Mouse (Mus musculus): ENCODE data around the gene Gm37240. TPM values are rescaled to one million over a fixed set of nuclear protein-coding genes. Genes with fewer than 3 reads are reported as not detected.

Gm37240 gene
- total RNA-seq, 4 experiments from 2014 or later: 29.7 to 37.8 (median 36.6) TPM

DNA sequence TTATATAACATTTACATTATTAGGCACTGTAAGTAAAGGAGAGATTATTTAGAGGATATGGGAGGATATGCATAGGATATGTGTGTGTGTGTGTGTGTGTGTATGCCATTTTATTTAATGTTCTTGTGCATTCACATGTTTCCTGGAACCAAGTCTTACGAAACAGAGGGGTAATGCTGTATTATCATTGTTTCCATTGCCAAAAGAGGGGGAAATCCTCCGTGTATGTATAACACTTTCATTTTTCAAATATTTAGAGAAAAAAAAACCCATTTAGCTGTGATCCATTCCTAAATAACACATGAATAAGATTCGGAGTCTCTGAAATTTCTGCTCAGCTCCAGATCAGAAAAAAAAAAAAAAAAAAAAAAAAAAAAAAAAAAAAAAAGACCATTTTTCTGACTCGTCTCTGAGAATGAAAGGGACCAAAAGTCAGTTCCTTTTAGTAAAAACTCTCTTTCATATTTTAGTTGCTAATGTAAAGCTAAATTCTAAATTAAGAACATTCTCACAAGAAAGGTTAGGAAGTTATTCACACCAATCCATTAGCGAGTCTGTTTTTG lies 378.5 kb downstream of the Gm37240 start:
- DNase-seq (ENCODE audit: low spot score in 2 of 2): no peak

DNA sequence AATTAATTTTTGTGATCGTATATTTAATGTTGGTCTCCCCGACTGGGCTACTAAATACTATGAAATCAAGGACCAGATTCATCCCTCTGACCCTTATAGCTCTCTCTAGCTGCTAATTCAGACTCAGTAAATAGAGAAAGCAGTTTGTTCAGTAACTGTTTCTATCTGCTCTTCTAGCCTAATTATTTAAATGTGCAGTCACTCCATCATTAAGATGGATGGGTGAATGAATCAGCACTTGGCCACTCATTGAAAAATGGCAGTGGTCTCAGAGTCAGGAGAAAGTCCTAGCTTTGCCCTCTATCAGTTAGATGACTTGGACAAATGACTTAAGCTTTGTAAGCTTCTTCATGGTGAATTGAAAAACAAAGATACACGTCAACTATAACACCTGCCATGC lies 387.2 kb downstream of the Gm37240 start:
- DNase-seq (ENCODE audit: low spot score in 2 of 2): no peak

DNA sequence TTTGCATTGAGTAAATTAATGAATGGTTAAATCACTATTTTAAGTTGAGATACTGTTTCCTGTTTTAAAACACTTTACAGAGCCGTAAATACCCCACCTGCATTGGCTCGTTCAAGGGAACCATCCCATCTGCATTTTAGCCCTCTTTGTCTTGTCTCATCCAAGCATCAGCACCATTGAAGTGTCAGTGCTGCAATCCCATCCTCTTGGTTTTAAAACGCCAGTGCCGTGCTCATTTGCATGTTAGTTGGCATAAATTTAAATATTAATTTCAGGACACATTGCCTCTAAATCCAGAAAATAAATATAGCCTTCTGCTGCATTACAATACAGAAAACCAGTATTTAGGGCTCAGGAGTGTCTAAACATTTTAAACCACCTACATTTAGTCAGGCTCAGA lies 391.2 kb downstream of the Gm37240 start:
- no peak for DNase-seq (ENCODE audit: low spot score in 2 of 2)

DNA sequence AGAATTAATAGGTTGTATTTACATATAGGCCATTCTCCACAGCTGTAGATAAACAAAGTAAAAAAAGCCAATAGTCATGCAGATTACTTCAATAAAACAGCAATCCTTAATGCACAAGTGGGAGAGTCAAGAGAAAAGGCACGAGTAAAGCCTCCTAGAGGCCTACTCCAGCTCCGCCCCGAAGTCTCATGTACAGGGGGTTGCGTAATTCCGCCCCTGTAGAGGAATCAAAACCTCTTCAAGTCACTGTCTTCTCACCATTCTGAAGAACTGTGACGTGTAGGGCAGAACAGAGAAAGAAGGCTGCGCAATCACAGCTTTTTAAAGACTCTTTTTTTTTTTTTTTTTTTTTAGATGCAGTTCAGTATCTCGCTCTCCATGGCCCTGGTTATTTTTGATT lies 393.5 kb downstream of the Gm37240 start:
- no peak for DNase-seq (ENCODE audit: low spot score in 2 of 2)

DNA sequence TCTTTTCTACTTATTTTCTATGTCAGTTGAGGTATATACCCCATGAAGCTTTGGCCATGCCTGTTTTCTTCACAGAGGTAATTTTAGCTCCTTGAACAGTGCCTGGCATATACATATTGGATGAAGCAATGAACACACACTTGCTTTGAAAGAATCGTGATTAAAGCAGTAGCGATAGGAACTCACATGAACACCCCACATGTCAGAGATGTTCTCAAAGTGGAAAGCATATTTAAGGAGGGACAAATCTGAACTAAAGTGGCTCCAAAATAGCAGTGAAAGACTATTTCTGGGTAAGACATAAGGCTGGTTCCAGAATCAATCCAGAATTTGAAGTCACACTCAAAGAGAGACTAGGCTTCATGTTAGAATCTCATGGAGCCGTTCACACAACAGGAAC lies 397.1 kb downstream of the Gm37240 start:
- DNase-seq (ENCODE audit: low spot score in 2 of 2): no peak

DNA sequence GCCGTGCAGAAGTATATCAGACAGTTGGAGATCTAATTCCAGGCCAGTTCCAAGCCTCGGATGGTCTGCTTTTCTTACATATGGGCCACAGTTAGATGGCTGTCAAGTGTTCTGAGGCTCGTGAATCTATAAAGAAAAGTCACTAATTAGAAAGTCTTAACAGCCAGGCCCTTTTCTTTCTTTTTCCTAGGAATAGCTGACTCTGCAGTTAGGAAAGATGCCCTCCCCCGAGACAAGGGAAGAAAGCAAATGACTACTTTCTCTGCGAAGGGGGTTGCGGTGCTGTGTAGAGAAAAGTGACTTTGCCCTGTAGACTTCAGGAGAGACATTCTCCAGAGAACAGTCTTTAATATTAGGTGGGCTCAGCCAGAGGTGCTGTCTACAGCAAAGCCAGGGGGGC lies 399.9 kb downstream of the Gm37240 start:
- DNase-seq (ENCODE audit: low spot score in 2 of 2): no peak

DNA sequence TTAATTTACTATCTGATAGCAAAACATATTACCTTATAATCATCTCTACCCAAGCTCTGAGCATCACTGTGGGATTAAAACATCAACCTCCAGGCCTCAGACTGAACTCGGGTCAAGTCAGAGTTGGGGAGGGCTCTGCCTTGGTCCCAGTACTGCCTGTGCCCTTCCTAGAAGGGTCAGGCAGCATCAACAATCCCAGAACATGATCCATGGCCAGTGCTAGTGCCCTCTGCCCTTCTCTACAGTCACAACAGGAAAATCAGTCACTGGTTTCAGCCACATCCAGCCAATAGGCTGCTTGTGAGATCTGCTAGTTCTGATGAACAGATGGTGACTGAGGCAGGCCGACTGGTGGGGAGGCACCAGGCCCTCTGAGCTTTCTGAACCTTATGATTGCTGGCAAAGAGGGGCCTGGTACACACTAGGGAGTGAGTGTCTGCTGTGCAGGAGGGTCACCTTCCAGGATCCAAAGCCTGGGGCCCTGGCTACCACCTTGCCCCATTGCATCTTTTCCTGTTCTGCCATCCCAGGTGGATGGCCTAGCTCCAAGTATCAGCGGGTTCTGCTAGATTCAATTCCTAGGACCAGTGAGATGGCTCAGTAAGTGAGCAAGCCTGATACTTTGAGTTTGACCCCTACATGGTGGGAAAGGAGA lies 401.7 kb downstream of the Gm37240 start:
- no peak for DNase-seq (ENCODE audit: low spot score in 2 of 2)

- no peak for DNase-seq (ENCODE audit: low spot score in 2 of 2)
These were observed 404.7 kb downstream of the Gm37240 start for GRCm38 (mm10) chr3:85482636-85483035.

GRCm38 (mm10) chr3:85480638-85481037 lies 406.7 kb downstream of the Gm37240 start:
- no peak for DNase-seq (ENCODE audit: low spot score in 2 of 2)

DNA sequence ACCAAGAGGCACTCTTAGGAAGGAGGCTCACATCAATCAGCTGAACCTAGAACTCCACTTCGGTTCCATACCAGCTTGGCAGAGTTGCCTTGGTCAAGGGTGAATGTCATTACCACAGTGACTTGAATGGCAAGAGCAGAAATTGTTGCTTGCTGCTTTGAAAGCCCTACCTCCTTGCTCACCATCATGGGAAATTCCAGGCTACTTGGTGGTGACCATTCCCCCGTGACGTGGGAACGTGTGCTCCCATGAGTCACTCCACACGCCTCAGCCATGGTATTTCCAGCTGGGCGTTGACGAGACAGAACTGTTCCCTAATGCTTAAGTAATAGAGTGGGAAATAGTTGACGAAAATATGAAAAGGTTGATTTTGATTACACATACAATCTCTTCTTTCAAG lies 408.6 kb downstream of the Gm37240 start:
- no peak for DNase-seq (ENCODE audit: low spot score in 2 of 2)

DNA sequence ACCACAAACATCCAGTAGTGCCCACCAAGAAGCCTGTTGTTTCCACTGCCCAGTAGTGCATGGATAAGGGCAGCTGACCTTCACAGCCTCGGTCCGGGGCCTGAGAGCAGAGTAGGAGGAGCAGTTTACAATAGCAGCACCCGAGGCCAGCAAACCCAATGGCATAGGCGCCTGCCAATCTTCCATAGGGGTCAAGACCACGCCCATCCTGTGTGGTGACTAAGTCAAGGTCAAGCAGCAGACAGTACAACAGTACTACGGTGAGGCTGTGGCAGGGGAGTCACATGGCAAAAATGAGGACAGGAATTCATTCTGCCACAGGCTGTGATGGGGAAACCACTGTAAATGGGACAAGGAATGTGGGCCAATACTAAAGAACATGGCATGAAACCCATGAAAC lies 417.6 kb downstream of the Gm37240 start:
- no peak for DNase-seq (ENCODE audit: low spot score in 2 of 2)

- no peak for DNase-seq (ENCODE audit: low spot score in 2 of 2)
These were observed 418.3 kb downstream of the Gm37240 start for GRCm38 (mm10) chr3:85468995-85469394.

DNA sequence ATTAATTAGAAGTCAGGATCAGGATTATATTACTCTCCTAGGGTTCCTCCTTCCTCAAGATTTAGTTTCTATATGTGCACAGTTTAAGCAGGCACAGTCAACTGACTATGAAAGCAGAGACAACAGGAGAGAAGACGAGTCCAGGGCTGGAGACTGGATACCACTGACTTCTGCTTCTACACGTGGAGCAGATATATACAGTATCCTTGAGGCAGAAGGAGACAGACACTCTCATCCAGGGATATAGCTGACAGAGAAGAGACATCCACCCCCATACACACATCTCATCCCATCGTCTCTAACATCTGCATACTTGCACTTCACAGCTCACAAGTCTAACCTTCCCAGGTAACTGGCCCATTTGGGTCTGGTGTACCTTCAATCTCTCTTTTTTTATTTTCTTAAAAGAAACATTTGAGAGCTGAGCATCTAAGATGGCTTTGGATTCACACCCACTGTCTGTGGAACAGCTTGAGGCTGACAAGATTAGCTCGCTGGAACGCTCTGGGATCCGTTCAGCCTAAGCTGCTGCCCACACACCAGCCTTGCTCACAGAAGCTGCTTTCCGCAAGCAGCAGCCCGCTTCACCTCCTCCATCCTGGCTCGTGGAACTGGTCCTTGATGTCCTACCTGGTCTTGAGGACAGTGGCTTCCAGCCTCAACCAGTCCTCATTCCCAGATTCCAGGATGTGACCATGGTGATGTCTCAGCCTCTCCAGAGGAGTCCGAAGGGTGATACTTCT lies 421.9 kb downstream of the Gm37240 start:
- no peak for DNase-seq (ENCODE audit: low spot score in 2 of 2)

GRCm38 (mm10) chr3:85460021-85460420 lies 427.3 kb downstream of the Gm37240 start:
- DNase-seq (ENCODE audit: low spot score in 2 of 2): no peak

DNA sequence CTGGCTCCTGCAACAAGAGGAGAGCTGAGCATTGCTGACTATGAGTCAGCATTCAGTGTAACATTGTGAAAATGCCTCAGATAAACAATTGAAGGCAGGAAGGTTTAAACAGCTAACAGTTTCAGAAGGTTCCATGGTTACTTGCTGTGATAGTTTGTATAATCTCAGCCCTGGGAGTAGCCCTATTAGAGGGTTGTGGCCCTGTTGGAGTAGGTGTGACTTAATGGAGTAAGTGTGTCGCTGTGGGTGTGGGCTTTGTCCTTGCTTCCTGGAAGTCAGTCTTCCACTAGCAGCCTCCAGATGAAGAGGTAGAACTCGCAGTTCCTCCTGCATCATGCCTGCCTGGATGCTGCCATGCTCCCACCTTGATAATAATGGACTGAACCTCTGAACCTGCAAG lies 430.3 kb downstream of the Gm37240 start:
- DNase-seq (ENCODE audit: low spot score in 2 of 2): no peak

GRCm38 (mm10) chr3:85455453-85455852 lies 431.9 kb downstream of the Gm37240 start:
- DNase-seq (ENCODE audit: low spot score in 2 of 2): no peak

DNA sequence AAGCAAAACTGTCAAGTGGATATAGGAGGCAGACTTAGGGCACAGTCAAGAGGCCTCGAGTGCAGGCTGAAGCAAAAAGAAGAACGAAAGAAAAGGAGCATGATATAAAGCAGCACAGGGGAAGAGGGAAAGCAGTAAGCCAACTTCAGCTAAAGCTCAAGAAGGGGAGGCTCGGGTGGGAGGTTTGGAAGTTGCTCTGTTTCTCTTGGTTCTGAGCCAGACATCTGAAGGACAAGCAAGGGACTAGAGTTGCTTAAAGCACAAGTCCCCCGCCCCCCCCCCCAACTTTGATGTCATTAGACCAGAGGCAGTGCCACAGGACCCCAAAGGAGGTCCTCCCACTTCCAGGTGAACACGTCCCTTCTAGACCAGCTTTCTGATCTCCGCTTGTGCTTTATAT lies 433.3 kb downstream of the Gm37240 start:
- no peak for DNase-seq (ENCODE audit: low spot score in 2 of 2)

DNA sequence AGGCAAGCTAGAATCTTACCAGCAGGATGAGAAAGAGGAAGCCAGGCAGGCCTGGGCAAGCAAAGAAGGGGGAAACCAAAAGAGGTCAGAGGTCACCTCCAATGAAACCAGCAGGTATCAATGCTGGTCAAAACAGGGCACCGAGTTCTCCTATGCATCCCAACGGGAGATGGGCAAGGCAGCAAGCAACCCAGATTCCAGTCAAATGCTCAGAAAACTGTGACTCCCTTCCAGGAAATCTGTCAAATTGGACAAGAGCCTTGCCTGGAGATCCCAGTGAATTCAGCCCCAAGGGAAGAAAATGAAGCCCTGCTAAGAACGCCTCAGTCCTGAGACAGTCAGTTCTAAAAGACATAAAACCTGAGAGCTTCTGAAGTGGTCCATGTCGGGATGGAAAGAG lies 437.9 kb downstream of the Gm37240 start:
- no peak for DNase-seq (ENCODE audit: low spot score in 2 of 2)

DNA sequence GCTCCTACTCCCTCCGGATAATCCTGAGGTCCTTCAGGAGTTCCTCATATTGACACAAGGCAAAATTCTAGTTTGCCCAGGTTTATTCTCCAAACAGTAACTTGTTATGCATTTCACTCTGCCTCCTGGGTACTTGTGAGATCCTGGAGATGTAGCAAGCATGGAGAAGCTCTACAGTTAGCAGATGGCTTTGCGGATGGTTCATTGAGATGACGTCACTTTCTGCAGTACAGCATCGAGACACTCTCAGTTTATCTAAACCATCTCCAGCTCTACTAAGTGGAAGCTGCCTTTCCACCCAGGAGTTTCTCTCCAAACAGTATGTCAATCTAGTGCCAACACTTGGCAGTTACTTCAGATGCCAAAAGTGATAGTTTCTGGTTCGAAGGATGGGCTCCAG lies 444.5 kb downstream of the Gm37240 start:
- DNase-seq (ENCODE audit: low spot score in 2 of 2): no peak

GRCm38 (mm10) chr3:85442261-85442660 lies 445.1 kb downstream of the Gm37240 start:
- no peak for DNase-seq (ENCODE audit: low spot score in 2 of 2)

- no peak for DNase-seq (ENCODE audit: low spot score in 2 of 2)
These were observed 451.9 kb downstream of the Gm37240 start for GRCm38 (mm10) chr3:85435406-85435805.

DNA sequence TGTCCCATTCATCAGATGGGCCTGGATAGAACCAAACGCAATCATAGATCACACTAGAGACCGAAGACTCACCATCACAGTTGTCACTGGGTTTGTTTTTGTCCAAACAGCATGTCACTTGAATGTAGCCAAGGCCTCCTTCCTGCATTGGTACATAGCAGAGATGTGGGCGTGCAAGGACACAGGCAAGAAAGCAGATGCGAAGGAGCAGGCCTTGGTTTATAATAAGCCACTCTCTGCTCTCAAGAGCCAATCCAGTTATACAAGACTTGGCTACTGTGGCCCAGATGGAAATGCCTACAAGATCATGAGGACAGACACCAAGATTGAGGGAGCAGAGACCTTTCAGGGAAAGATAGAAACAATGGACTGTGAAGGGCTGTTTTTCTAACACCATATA lies 456.1 kb downstream of the Gm37240 start:
- no peak for DNase-seq (ENCODE audit: low spot score in 2 of 2)
